Mouse (Mus musculus): ENCODE data around the gene Haus4.

Haus4 gene

GRCm38 (mm10) chr14:54496706-54497105 lies 57.7 kb downstream of the Haus4 start:
- no peak for DNase-seq (ENCODE audit: low spot score)

- no peak for DNase-seq (ENCODE audit: low spot score)
These were observed 60.2 kb downstream of the Haus4 start for GRCm38 (mm10) chr14:54494234-54494633.

- DNase-seq (ENCODE audit: low spot score): no peak
These were observed 61.2 kb downstream of the Haus4 start for GRCm38 (mm10) chr14:54493236-54493635.

- no peak for DNase-seq (ENCODE audit: low spot score)
These were observed 61.9 kb downstream of the Haus4 start for GRCm38 (mm10) chr14:54492345-54493131.
